Mouse (Mus musculus): Measurements from ENCODE around the gene Fmn2. TPM values are rescaled to one million over a fixed set of nuclear protein-coding genes. Genes with fewer than 3 reads are reported as not detected.

The Fmn2 gene
- polyA plus RNA-seq, 1 experiment from 2014 or later = 9.6 TPM

Other genes with a start within 250 kb of the Fmn2 start
- not detected in 2 replicates for gene Olfr419, start 249.8 kb upstream of the Fmn2 start, polyA plus RNA-seq (2014; fragmentation: Nextera tagmentation; extraction: Ambion mirVana)
- gene Mptx1, start 171.3 kb upstream of the Fmn2 start, polyA plus RNA-seq (2014; fragmentation: Nextera tagmentation; extraction: Ambion mirVana) = not detected in 2 replicates
- not detected in 2 replicates for gene Olfr417, start 136.7 kb upstream of the Fmn2 start, polyA plus RNA-seq (2014; fragmentation: Nextera tagmentation; extraction: Ambion mirVana)
- not detected in 2 replicates for gene Olfr248, start 110.8 kb upstream of the Fmn2 start, polyA plus RNA-seq (2014; fragmentation: Nextera tagmentation; extraction: Ambion mirVana)
- not detected in 2 replicates for gene Olfr414, start 77.8 kb upstream of the Fmn2 start, polyA plus RNA-seq (2014; fragmentation: Nextera tagmentation; extraction: Ambion mirVana)
- gene Olfr220, start 59.7 kb upstream of the Fmn2 start, polyA plus RNA-seq (2014; fragmentation: Nextera tagmentation; extraction: Ambion mirVana) = not detected in 2 replicates